Mouse (Mus musculus) layer of hippocampus, adult 9-10 months (tissue): ENCODE measurements at regions not wholly inside any gene's neighbourhood (a gene's known extent, or its start where the extent isn't known, plus 50 kb on each side); places are given as distances from the start of the nearest gene placed in this dataset.

ENCODE experiments used
- DNase-seq: peaks from one replicate; pipeline ENCODE4 v3.0.0; 2022; ENCODE audit warnings: low spot score

DNA sequence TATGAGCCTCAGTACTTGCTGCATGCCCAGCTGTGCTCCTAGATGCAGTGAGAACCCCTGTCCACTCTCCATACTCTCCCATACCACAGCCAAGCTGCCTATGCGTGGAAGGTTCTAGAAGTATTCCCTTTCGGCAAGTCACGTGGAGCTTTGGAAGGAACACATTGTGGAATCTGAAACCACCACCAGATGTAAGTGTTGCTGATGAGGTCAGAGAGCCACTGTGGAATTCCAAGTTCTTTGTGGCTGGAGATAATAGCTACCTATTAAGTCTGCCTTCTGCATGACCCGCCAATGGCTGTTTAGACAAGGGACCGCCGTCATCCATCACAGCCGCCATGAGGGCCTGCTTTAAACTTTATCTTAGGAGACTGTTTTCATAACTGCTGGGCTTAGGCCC lies 84.7 kb upstream of the Errfi1 start:
- DNase-seq, result no peak

- DNase-seq, result no peak
Observed at GRCm38 (mm10) chr4:150758467-150759237, 95.1 kb upstream of the Errfi1 start.

GRCm38 (mm10) chr4:150757815-150758426 lies 95.8 kb upstream of the Errfi1 start:
- no peak for DNase-seq

DNA sequence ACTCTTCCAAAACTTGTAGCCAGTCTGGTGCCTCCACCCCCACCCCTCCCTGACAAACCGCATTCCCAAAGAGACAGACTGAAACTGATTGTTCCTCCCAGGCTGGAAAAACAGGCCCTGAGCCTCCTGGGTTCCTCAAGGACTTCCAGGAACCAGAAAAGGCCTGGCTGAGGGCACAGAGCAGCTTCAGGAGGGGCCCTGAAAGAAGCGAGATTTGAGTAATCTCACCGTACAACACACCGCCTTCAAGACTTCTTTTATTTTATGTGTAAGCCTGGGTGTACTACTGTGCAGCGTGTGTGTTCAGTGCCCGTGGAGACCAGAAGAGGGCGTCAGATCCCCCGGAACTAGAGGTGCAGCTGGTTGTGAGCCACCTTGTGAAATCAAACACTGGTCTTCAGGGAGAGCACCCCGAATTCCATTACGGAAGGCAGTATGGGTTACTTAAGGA lies 96.4 kb upstream of the Errfi1 start:
- no peak for DNase-seq

- DNase-seq, result no peak
Observed at GRCm38 (mm10) chr4:150755446-150755845, 98.3 kb upstream of the Errfi1 start.

GRCm38 (mm10) chr4:150752151-150752550 lies 100.2 kb upstream of the Slc45a1 start:
- DNase-seq, result no peak

- DNase-seq, result no peak
Observed at GRCm38 (mm10) chr4:150750445-150751213, 98.7 kb upstream of the Slc45a1 start.

DNA sequence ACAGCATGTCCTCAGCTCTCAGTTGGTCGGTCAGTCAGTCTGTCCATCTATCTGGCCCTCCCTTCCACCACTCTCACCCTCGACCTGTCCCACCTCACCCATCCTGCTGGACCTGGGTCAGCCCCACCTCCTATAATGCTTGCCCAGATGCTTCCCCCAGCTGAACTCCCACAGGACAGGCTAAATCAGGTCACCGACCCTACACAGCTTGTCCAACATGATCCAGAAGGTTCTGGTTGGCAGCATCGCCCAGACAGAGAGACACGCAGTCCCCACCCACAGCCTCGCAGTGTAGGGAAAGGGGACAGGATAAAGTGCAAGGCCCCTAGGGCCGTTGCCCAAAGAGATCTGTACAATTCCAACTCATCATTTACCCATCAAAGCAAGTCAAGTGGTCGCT lies 97.1 kb upstream of the Slc45a1 start:
- no peak for DNase-seq

- no peak for DNase-seq
Observed at GRCm38 (mm10) chr4:150748099-150749000, 96.4 kb upstream of the Slc45a1 start.

GRCm38 (mm10) chr4:150746430-150746923 lies 94.5 kb upstream of the Slc45a1 start:
- DNase-seq, result no peak

DNA sequence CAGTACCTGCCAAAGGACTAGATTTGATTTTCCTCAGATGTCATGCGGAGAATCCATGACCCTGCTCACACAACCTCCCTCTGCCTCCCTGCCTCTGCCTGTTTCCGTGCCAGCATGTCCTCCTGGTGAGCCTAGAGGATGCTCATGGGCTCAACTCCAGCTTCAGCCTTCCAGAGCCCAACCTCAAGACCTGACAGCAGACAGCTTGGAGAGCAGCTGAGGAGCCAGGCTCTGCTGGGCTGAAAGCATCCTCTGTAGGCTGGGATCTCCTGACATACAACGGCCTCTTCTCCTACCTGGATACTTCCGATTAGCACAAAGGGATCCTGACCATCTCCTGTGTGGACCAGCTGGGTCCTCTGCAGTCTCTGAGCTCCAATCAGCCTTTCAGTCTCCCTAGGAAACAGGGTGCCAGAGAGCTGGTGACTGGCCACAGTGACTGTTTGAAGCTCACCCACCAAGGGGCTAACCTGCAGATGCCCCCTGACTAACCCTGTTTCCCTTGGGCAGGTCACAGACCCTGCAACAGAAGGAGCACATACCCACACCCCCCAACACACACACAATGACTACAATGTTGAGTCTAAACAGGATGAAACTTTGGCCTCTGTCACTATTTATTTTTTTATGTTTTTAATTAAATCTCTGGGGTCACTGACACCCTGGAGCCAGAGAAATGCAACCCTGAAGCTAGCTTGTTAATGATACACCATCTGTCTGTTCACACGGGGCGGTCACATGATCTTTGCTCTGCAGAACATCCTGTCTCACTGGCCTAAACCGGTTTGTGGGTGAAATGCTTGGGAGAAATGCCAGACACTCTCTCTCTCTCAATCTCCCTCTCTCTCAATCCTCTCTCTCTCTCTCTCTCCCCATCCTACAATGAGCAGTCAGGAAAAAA lies 93.8 kb upstream of the Slc45a1 start:
- DNase-seq, result no peak

GRCm38 (mm10) chr4:150743508-150743907 lies 91.5 kb upstream of the Slc45a1 start:
- no peak for DNase-seq

DNA sequence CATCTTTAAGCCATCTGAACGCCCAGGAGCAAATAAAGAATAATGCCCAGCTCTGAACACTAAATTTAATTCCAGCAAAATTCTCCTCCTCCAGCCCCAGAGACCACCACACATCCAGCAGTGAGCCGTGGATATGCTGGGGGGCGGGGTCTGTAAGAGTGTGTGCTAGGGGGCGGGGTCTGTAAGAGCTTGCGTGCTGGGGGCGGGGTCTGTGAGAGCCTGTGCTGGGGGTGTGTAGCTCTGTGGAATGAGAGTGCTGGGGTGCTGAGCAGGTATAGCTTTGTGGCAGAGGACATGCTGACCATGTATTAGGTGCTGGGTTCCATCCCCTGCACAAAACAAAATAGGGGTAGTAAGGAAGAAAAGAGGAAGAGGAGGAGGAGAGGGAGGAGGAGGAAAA lies 91.1 kb upstream of the Slc45a1 start:
- DNase-seq, result no peak

DNA sequence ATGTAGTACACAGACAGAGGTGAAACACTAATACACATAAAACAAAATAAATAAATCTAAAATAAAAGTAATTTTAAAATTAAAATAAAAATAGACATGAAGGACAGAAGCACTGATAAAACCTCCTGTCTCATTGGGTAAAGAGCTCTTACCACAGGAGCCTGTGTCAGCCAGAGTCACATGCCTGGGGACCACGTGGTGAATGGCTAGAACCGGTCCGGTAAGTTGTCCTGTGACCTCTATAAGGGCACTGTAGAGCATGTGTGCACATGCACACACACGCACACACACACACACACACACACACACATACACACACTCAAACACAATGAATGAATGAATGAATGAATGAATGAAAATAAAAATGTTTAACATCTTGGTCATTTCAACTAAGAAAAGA lies 89.8 kb upstream of the Slc45a1 start:
- DNase-seq, result no peak

DNA sequence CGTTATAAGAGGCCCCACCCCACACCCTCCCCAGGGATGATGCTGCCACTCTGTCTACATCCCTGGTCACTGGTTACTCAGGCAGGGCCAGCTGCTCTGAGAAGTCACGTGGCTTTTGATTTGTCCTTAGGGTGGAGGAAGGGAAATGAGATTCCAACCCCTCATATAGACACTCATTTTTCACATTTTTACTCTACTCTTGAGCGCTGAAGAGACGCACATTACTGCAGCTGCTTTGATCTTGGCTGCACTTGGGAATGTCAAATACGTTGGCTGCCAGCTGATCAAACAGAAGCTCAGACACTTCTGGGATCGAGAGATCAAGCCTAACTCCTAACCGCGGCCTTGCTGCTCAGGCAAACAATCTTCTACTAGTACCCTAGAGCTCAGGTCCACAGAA lies 88.2 kb upstream of the Slc45a1 start:
- no peak for DNase-seq

DNA sequence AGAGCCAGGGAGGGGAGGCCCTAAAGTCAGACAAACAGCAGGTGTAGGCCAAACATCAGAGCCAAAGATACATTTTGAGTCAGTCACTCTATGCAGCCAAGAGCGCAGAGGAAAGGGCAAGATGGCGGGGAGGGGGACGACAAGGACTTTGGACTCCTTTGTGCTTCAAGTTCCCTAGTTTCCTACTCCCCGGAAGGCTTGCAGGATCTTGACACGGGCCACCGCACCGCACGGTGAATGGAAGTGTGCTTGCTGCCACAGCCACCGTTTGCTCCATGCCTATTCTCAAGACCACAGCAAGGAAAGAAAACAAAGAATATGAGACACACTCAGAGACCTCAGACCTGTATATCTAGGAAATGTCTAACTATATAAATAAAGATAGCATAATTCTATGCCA lies 86.8 kb upstream of the Slc45a1 start:
- no peak for DNase-seq

DNA sequence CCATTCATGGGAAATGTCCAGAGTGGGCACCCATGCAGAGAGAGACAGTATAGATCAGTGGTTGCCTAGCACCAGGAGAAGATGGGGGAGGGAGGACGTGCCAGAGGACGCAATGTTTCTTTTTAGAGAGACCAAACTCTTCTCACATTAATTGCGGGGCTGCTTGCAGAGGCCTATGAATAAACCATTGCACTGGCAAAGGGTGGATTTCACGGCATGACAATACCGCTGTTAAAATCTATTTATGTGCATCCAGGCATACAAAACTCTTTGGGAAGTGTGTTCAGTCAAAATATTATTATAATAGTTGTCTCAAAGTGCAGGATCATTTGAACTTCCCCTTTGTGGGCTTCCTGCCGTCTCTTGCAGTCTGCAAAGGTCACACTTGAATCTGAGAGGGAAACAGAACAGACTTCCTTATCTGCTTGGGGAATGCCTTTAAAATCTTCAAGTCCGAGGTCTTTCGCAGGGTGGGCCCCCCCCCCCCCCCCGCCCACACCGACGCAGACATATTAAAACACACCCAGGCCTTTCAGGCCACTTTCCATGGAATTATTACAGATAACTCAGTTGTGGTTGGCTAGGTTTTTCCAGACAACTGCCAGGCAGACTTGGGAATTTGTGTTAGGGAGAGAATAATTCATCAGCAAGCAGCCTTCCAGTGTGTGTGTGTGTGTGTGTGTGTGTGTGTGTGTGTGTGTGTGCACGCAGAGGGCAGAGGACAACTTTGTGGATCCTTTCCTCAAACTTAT lies 78.3 kb upstream of the Slc45a1 start:
- no peak for DNase-seq

GRCm38 (mm10) chr4:150726539-150726938 lies 74.6 kb upstream of the Slc45a1 start:
- no peak for DNase-seq

DNA sequence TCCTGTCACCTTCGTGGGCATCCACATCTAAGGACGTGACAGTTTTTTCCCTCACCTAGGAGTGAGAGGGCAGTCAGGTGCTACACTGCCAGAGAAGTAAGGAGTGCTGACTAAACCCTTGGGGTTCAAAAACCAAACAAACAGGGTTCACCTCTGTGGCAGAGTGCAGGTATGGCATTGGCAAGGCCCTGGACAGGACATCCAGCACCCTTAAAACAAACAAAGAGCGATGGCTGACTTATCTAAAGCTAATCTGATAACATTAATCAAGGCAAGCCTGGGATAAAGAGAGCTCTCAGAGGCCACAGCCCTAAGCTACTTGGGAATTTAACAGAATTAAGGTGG lies 74.1 kb upstream of the Slc45a1 start:
- no peak for DNase-seq
